Mouse (Mus musculus): Measurements from ENCODE around the gene Ofcc1. TPM values are rescaled to one million over a fixed set of nuclear protein-coding genes. Genes with fewer than 3 reads are reported as not detected.

The Ofcc1 gene
- polyA plus RNA-seq, 1 experiment: not detected

DNA sequence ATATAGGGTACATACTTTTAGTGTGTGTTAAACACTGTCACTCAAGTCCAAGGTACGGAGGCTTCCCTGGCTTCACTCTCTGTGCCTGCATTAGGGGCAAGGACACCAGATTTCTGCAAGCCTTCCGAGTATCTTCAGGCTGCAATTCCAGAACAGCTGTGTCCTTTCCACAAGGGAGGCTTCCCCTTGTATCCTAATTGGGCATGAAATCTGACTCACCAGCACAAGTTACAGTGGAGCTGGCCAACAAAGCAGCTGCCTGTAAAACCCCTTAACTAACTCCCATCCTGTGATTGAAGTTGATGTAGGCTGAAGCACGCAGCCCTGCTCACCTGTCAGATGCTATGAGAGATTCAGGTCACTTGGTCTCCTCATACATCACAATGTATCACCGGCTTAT, 3.6 kb upstream of the Ofcc1 start:
- H3K9me3 ChIP-seq (replicated peaks; ENCODE audit: control insufficient read depth, insufficient read depth, low read length, poor library complexity, severe bottlenecking): no peaks in the 10 kb centered on the region
- H3K9ac ChIP-seq (ENCODE audit: low read depth, poor library complexity, severe bottlenecking): no peak overlapping the region
- H3K27ac ChIP-seq (ENCODE audit: insufficient read depth, low read length): no peak overlapping the region
- H3K27me3 ChIP-seq (ENCODE audit: control insufficient read depth, insufficient read depth, low read length, poor library complexity, severe bottlenecking): no peaks in the 10 kb centered on the region
- H3K4me3 ChIP-seq (ENCODE audit: low read depth, low read length): no peak overlapping the region
- no peaks in the 10 kb centered on the region for H3K4me1 ChIP-seq (ENCODE audit: control insufficient read depth, insufficient read depth, low read length)
- TF ChIP-seq EP300 (IDR thresholded peaks at IDR 0.05; ENCODE audit: insufficient read depth, low read depth, low read length): no peak
- TF ChIP-seq CTCF (IDR thresholded peaks at IDR 0.05; ENCODE audit: low read depth, low read length): no peak
- no peak for TF ChIP-seq POLR2A (IDR thresholded peaks at IDR 0.05; ENCODE audit: insufficient read depth, low read length)
- H3K36me3 ChIP-seq (ENCODE audit: control insufficient read depth, insufficient read depth, low read length, poor library complexity, severe bottlenecking): no peaks in the 10 kb centered on the region

DNA sequence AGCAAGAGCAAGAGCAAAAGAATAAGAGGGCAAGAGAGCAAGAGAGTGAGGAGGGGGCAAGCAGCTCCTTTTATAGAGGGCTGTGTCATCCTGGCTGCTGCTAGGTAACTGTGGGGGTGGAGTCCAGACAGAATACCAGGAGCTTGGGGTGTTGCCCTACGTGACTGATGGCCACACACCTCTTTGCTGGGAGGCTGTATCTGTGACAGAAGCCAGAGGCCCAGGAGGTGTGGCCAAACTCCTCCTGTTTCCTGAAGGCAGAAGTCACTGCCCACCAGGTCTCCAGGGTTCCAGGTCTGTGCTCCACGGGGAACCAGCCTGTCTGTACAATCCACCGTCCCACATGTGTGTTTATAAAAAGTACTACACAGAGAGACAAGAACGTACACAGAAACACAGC, 558 bp downstream of the Ofcc1 start:
- Histone ChIP-seq H3K27ac (ENCODE audit: insufficient read depth, low read length) (no peak overlapping the region), H3K9me3 (replicated peaks; ENCODE audit: control insufficient read depth, insufficient read depth, low read length, poor library complexity, severe bottlenecking) (no peaks in the 10 kb centered on the region), H3K4me3 (ENCODE audit: low read depth, low read length) (no peak overlapping the region), H3K36me3 (ENCODE audit: control insufficient read depth, insufficient read depth, low read length, poor library complexity, severe bottlenecking) (no peaks in the 10 kb centered on the region), H3K27me3 (ENCODE audit: control insufficient read depth, insufficient read depth, low read length, poor library complexity, severe bottlenecking) (no peaks in the 10 kb centered on the region; the same call in 1 of the 2 replicates), H3K4me1 (ENCODE audit: control insufficient read depth, insufficient read depth, low read length) (no peaks in the 10 kb centered on the region), H3K9ac (ENCODE audit: low read depth, poor library complexity, severe bottlenecking) (no peak overlapping the region)
- TF ChIP-seq CTCF (IDR thresholded peaks at IDR 0.05; ENCODE audit: low read depth, low read length): no peak
- TF ChIP-seq EP300 (IDR thresholded peaks at IDR 0.05; ENCODE audit: insufficient read depth, low read depth, low read length): no peak
- no peak for TF ChIP-seq POLR2A (IDR thresholded peaks at IDR 0.05; ENCODE audit: insufficient read depth, low read length)

DNA sequence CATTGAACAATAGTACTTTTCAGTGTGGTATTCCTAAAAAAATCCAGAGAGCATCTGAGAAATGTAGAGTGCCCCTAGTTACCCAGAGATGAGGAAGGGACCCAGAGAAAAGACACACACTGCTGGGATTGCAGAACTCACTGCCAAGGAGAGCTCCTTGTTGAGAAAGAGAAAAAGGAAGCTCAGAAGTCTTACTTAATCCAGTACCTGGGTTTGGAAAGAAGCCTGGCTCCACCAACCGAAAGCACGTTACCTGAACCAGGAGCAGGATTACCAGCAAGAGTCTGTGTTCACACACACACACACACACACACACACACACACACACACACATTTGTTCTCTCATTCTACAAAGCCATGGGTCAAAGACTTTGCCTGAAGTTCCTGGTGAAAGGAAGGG, 14.2 kb downstream of the Ofcc1 start:
- no peak for TF ChIP-seq CTCF (IDR thresholded peaks at IDR 0.05; ENCODE audit: low read depth, low read length)
- H3K27me3 ChIP-seq (ENCODE audit: control insufficient read depth, insufficient read depth, low read length, poor library complexity, severe bottlenecking): no peaks in the 10 kb centered on the region
- H3K36me3 ChIP-seq (ENCODE audit: control insufficient read depth, insufficient read depth, low read length, poor library complexity, severe bottlenecking): no peaks in the 10 kb centered on the region
- no peak overlapping the region for H3K27ac ChIP-seq (ENCODE audit: insufficient read depth, low read length)
- H3K4me1 ChIP-seq (ENCODE audit: control insufficient read depth, insufficient read depth, low read length): no peaks in the 10 kb centered on the region
- H3K4me3 ChIP-seq (ENCODE audit: low read depth, low read length): no peak overlapping the region
- no peaks in the 10 kb centered on the region for H3K9me3 ChIP-seq (replicated peaks; ENCODE audit: control insufficient read depth, insufficient read depth, low read length, poor library complexity, severe bottlenecking)
- no peak overlapping the region for H3K9ac ChIP-seq (ENCODE audit: low read depth, poor library complexity, severe bottlenecking)

DNA sequence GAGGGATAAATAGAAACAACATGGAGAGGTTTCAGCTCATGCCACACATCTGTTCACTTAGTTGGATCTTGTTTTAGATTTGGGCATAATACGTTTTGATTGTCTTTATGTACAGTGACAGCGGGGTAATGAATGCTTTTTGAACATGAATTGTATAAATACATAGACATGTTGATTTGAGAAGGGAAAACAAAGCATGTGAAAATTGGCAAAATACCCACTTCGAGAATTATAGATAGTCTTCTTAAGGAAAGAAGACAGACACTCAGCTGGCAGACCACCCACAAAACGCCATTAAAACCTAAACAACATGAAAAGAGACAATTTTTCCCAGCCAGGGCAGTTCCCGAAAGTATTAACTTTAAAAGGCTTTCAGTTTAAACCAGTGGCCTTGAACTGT, 37.9 kb downstream of the Ofcc1 start:
- H3K4me1 ChIP-seq (ENCODE audit: control insufficient read depth, insufficient read depth, low read length): no peaks in the 10 kb centered on the region
- no peaks in the 10 kb centered on the region for H3K27me3 ChIP-seq (ENCODE audit: control insufficient read depth, insufficient read depth, low read length, poor library complexity, severe bottlenecking)
- H3K9ac ChIP-seq (ENCODE audit: low read depth, poor library complexity, severe bottlenecking): no peak overlapping the region
- no peaks in the 10 kb centered on the region for H3K36me3 ChIP-seq (ENCODE audit: control insufficient read depth, insufficient read depth, low read length, poor library complexity, severe bottlenecking)
- H3K9me3 ChIP-seq (replicated peaks; ENCODE audit: control insufficient read depth, insufficient read depth, low read length, poor library complexity, severe bottlenecking): no peaks in the 10 kb centered on the region
- TF ChIP-seq POLR2A (IDR thresholded peaks at IDR 0.05; ENCODE audit: insufficient read depth, low read length): no peak
- TF ChIP-seq CTCF (IDR thresholded peaks at IDR 0.05; ENCODE audit: low read depth, low read length): no peak
- TF ChIP-seq EP300 (IDR thresholded peaks at IDR 0.05; ENCODE audit: insufficient read depth, low read depth, low read length): no peak
- H3K27ac ChIP-seq (ENCODE audit: insufficient read depth, low read length): no peak overlapping the region
- H3K4me3 ChIP-seq (ENCODE audit: low read depth, low read length): no peak overlapping the region

DNA sequence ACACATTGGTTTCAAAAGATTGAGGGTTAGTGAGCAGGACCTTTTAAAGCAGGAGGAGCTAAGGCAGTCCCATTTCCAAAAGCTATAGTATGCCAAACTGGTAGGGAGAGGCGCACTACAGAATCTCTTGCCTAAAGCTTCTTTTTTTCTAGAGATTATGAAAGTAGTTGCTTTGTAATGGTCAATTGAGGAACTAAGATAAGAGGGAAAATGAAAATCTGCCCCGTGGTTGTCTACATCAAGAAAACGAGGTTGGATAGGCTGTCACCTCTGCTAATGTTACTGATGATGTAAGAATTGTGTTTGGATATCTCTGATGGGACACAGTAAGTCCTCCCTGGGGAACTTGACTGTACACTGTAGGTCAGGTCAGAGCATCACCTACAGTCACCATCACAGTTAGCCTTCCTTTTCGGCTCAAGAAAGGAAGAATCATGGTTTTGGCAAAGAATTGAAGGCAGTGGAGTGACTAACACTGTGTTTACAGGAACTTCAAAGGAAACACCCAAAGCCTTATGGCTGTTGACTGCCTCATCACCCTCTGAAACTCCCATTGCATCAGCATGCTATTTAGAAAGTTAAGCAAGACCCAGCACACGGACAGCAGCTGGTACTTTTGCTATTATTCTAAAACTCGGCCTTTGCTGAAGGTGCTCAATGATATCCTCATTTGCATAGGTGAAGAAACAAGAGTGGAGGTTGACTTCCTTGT, 40.3 kb downstream of the Ofcc1 start:
- no peak for TF ChIP-seq EP300 (IDR thresholded peaks at IDR 0.05; ENCODE audit: insufficient read depth, low read depth, low read length)
- TF ChIP-seq POLR2A (IDR thresholded peaks at IDR 0.05; ENCODE audit: insufficient read depth, low read length): no peak
- TF ChIP-seq CTCF (IDR thresholded peaks at IDR 0.05; ENCODE audit: low read depth, low read length): no peak
- H3K36me3 ChIP-seq (ENCODE audit: control insufficient read depth, insufficient read depth, low read length, poor library complexity, severe bottlenecking): no peaks in the 10 kb centered on the region
- H3K4me3 ChIP-seq (ENCODE audit: low read depth, low read length): no peak overlapping the region
- no peak overlapping the region for H3K9ac ChIP-seq (ENCODE audit: low read depth, poor library complexity, severe bottlenecking)
- no peaks in the 10 kb centered on the region for H3K27me3 ChIP-seq (ENCODE audit: control insufficient read depth, insufficient read depth, low read length, poor library complexity, severe bottlenecking)
- no peak overlapping the region for H3K27ac ChIP-seq (ENCODE audit: insufficient read depth, low read length)
- H3K4me1 ChIP-seq (ENCODE audit: control insufficient read depth, insufficient read depth, low read length): no peaks in the 10 kb centered on the region
- no peaks in the 10 kb centered on the region for H3K9me3 ChIP-seq (replicated peaks; ENCODE audit: control insufficient read depth, insufficient read depth, low read length, poor library complexity, severe bottlenecking)

DNA sequence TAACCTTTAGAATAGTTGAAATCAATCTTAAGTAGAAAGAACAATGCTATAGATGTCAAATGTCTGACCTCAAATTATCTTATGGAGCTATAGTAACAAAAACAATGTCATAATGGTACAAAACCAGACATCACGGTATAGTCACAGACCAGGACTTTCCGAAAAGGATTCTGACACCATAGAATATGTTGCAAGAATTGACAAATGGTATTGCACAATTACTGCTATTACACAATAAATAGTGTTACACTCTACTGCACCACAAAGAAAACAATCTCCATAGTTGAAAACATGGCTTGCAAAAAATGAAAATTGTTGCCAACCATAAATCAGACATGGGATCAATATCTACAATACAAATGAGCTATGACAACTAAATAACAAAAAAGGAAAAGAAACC, 43.5 kb downstream of the Ofcc1 start:
- H3K27me3 ChIP-seq (ENCODE audit: control insufficient read depth, insufficient read depth, low read length, poor library complexity, severe bottlenecking): no peaks in the 10 kb centered on the region
- no peaks in the 10 kb centered on the region for H3K9me3 ChIP-seq (replicated peaks; ENCODE audit: control insufficient read depth, insufficient read depth, low read length, poor library complexity, severe bottlenecking)
- no peak overlapping the region for H3K9ac ChIP-seq (ENCODE audit: low read depth, poor library complexity, severe bottlenecking)
- no peak overlapping the region for H3K4me3 ChIP-seq (ENCODE audit: low read depth, low read length)
- no peaks in the 10 kb centered on the region for H3K4me1 ChIP-seq (ENCODE audit: control insufficient read depth, insufficient read depth, low read length)
- H3K36me3 ChIP-seq (ENCODE audit: control insufficient read depth, insufficient read depth, low read length, poor library complexity, severe bottlenecking): no peaks in the 10 kb centered on the region
- H3K27ac ChIP-seq (ENCODE audit: insufficient read depth, low read length): no peak overlapping the region
- TF ChIP-seq EP300 (IDR thresholded peaks at IDR 0.05; ENCODE audit: insufficient read depth, low read depth, low read length): no peak
- TF ChIP-seq CTCF (IDR thresholded peaks at IDR 0.05; ENCODE audit: low read depth, low read length): no peak
- no peak for TF ChIP-seq POLR2A (IDR thresholded peaks at IDR 0.05; ENCODE audit: insufficient read depth, low read length)
